Mouse (Mus musculus): ENCODE data around the gene Retsat. TPM values are rescaled to one million over a fixed set of nuclear protein-coding genes. Genes with fewer than 3 reads are reported as not detected.

Gene Retsat
- polyA plus RNA-seq, 1 experiment from 2014 or later: 7.4 TPM

Other genes with a start within 250 kb of the Retsat start
- 7.0 and 9.2 TPM in 2 replicates for gene Tmem150a, start 243.0 kb upstream of the Retsat start, polyA plus RNA-seq (2014; fragmentation: Nextera tagmentation; extraction: Ambion mirVana)
- 106 and 111 TPM in 2 replicates for gene Rnf181, start 231.5 kb upstream of the Retsat start, polyA plus RNA-seq (2014; fragmentation: Nextera tagmentation; extraction: Ambion mirVana)
- gene Vamp5, start 218.0 kb upstream of the Retsat start, polyA plus RNA-seq (2014; fragmentation: Nextera tagmentation; extraction: Ambion mirVana): 13.4 and 13.7 TPM in 2 replicates
- gene Vamp8, start 207.8 kb upstream of the Retsat start, polyA plus RNA-seq (2014; fragmentation: Nextera tagmentation; extraction: Ambion mirVana): 35.2 and 37.9 TPM in 2 replicates
- gene Ggcx, start 184.2 kb upstream of the Retsat start, polyA plus RNA-seq (2014; fragmentation: Nextera tagmentation; extraction: Ambion mirVana): 12.9 and 13.1 TPM in 2 replicates
- 409 and 478 TPM in 2 replicates for gene Mat2a, start 158.9 kb upstream of the Retsat start, polyA plus RNA-seq (2014; fragmentation: Nextera tagmentation; extraction: Ambion mirVana)
- gene Sh2d6, start 76.8 kb upstream of the Retsat start, polyA plus RNA-seq (2014; fragmentation: Nextera tagmentation; extraction: Ambion mirVana): 0.45 and 0.66 TPM in 2 replicates
- gene Capg, start 54.1 kb upstream of the Retsat start, polyA plus RNA-seq (2014; fragmentation: Nextera tagmentation; extraction: Ambion mirVana): 10.4 TPM in 2 replicates
- gene Elmod3, start 62 bp upstream of the Retsat start, polyA plus RNA-seq (2014; fragmentation: Nextera tagmentation; extraction: Ambion mirVana): 17.7 and 18.5 TPM in 2 replicates
- 41.5 and 42.3 TPM in 2 replicates for gene Tgoln1, start 18.5 kb downstream of the Retsat start, polyA plus RNA-seq (2014; fragmentation: Nextera tagmentation; extraction: Ambion mirVana)
- 15.2 and 17.0 TPM in 2 replicates for gene Tcf7l1, start 190.8 kb downstream of the Retsat start, polyA plus RNA-seq (2014; fragmentation: Nextera tagmentation; extraction: Ambion mirVana)